Mouse (Mus musculus): ENCODE data around the gene Gm6812. TPM values are rescaled to one million over a fixed set of nuclear protein-coding genes. Genes with fewer than 3 reads are reported as not detected.
"Not testable (repeated sequence)": the region's sequence is repeated elsewhere in the genome, so short reads cannot be mapped to it uniquely, and the experiment has no call there.

The Gm6812 gene
- not detected in 2 replicates for polyA plus RNA-seq (2016; fragmentation: Nextera tagmentation; extraction: Ambion mirVana)

- not testable (repeated sequence) for H3K9me3 ChIP-seq; H3K36me3 ChIP-seq; H3K4me3 ChIP-seq; H3K27me3 ChIP-seq (replicated peaks); H3K9ac ChIP-seq; H3K27ac ChIP-seq; H3K4me2 ChIP-seq (replicated peaks); ATAC-seq (ENCODE audit: low FRiP score, low read depth); H3K4me1 ChIP-seq
- WGBS: 77% methylated on average over 3 of the region's 5 CpGs
Measured at GRCm38 (mm10) chrX:68892953-68893352, at the start of gene Gm6812. Gene Gm6812 (minus strand): TSS chrX:68893053.

- no peak for ATAC-seq (ENCODE audit: low FRiP score, low read depth)
- Histone ChIP-seq H3K4me1 (no peaks in the 10 kb centered on the region), H3K4me3 (no peak overlapping the region), H3K36me3 (no peaks in the 10 kb centered on the region), H3K27ac (no peak overlapping the region), H3K27me3 (replicated peaks) (no peaks in the 10 kb centered on the region), H3K9me3 (no peaks in the 10 kb centered on the region), H3K9ac (no peak overlapping the region), H3K4me2 (replicated peaks) (no peak overlapping the region)
- WGBS: 41% methylated on average over 2 of the region's 2 CpGs
Measured at GRCm38 (mm10) chrX:68865145-68865544, 27.7 kb downstream of the Gm6812 start.

Other genes with a start within 250 kb of the Gm6812 start
- 67.8 and 70.6 TPM in 2 replicates for gene Fmr1, start 214.5 kb downstream of the Gm6812 start, polyA plus RNA-seq (2016; fragmentation: Nextera tagmentation; extraction: Ambion mirVana)
- not detected in 2 replicates for gene Fmr1nb, start 131.2 kb downstream of the Gm6812 start, polyA plus RNA-seq (2016; fragmentation: Nextera tagmentation; extraction: Ambion mirVana)
- 3.1 and 3.3 TPM in 2 replicates for gene Gm14698, start 72.0 kb downstream of the Gm6812 start, polyA plus RNA-seq (2016; fragmentation: Nextera tagmentation; extraction: Ambion mirVana)